Mouse (Mus musculus) CH12.LX (cell line): ENCODE data around the gene Crbn. TPM values are rescaled to one million over a fixed set of nuclear protein-coding genes. Genes with fewer than 3 reads are reported as not detected.
A peak's percentile ranks its signal among the peaks of the same experiment; 100 is the strongest.

Experiments used
- DNase-seq: peaks from one replicate; pipeline ENCODE4 v3.0.0-alpha.2; 2013; ENCODE audit errors: extremely low read depth
- H3K27ac ChIP-seq: 2 replicates; pipeline ENCODE4 v1.5.1; 2012; ENCODE audit warnings: low read depth, mild to moderate bottlenecking, control low read depth, moderate library complexity; ENCODE audit not compliant: insufficient read depth
- H3K27me3 ChIP-seq: replicated peaks from 2 replicates; pipeline ENCODE3; 2012; ENCODE audit warnings: inconsistent platforms
- H3K36me3 ChIP-seq, 2 experiments: replicated peaks in 1 of 2; 2 replicates each; pipeline versions ENCODE3 to v1.6.1; 2012; ENCODE audit warnings: inconsistent platforms in 1 of 2, low read length in 1 of 2, mild to moderate bottlenecking in 1 of 2, mixed read lengths in 1 of 2, moderate library complexity in 1 of 2; ENCODE audit not compliant: control insufficient read depth in 1 of 2, insufficient read depth in 1 of 2
- H3K4me1 ChIP-seq, 2 experiments: 2 replicates each; pipeline ENCODE4 v1.6.1; 2012; ENCODE audit warnings: inconsistent platforms in 1 of 2, moderate library complexity in 1 of 2; ENCODE audit not compliant: insufficient read depth in 2 of 2, control insufficient read depth in 1 of 2
- H3K4me2 ChIP-seq: 2 replicates; pipeline ENCODE4 v1.6.1; 2012; ENCODE audit warnings: low read depth, mild to moderate bottlenecking, control low read depth; ENCODE audit not compliant: poor library complexity, insufficient read depth, severe bottlenecking
- H3K4me3 ChIP-seq, 3 experiments: fragments of 150-350 bp in 1 of 3; sonication (generic) in 1 of 3; replicated peaks in 1 of 3; 2 replicates each; pipeline versions ENCODE3 to v1.5.1; 2011 to 2012; ENCODE audit warnings: low read depth in 2 of 3, low read length in 2 of 3, mild to moderate bottlenecking in 2 of 3, moderate library complexity in 2 of 3, control low read depth in 1 of 3, improper control_type of control experiment in 1 of 3, inconsistent platforms in 1 of 3, mixed read lengths in 1 of 3; ENCODE audit not compliant: poor library complexity in 1 of 3
- H3K79me2 ChIP-seq: replicated peaks from 2 replicates; pipeline ENCODE4 v1.6.1; 2012; ENCODE audit warnings: mild to moderate bottlenecking, moderate library complexity; ENCODE audit not compliant: control insufficient read depth, poor library complexity, insufficient read depth, severe bottlenecking; ENCODE audit errors: extremely low read depth
- H3K9ac ChIP-seq: 2 replicates; pipeline ENCODE4 v1.6.1; 2012; ENCODE audit warnings: low read depth, mild to moderate bottlenecking, control low read depth, moderate library complexity; ENCODE audit not compliant: insufficient read depth
- H3K9me3 ChIP-seq: replicated peaks from 2 replicates; pipeline ENCODE3; 2012; ENCODE audit warnings: low read length, inconsistent platforms, mixed read lengths
- BHLHE40 ChIP-seq: IDR thresholded peaks from 2 replicates; pipeline ENCODE4 v1.6.1; 2011; ENCODE audit warnings: mild to moderate bottlenecking, low read depth, low read length, improper control_type of control experiment
- CHD1 ChIP-seq: IDR thresholded peaks from 2 replicates; pipeline ENCODE4 v1.6.1; 2012; ENCODE audit warnings: low read depth, low read length, improper control_type of control experiment, inconsistent platforms
- CHD2 ChIP-seq: IDR thresholded peaks from 2 replicates; pipeline ENCODE4 v1.6.1; 2011; ENCODE audit warnings: low read length, improper control_type of control experiment
- CTCF ChIP-seq, 2 experiments: IDR thresholded peaks in 1 of 2; conservative IDR thresholded peaks in 1 of 2; 2 replicates each; pipeline ENCODE4 v1.5.1; 2011 to 2012; ENCODE audit warnings: low read depth in 2 of 2, low read length in 2 of 2, improper control_type of control experiment in 1 of 2, inconsistent platforms in 1 of 2, mild to moderate bottlenecking in 1 of 2, moderate library complexity in 1 of 2
- E2F4 ChIP-seq: IDR thresholded peaks from 2 replicates; pipeline ENCODE4 v1.6.1; 2011; ENCODE audit warnings: low read depth, low read length, improper control_type of control experiment; ENCODE audit not compliant: insufficient replicate concordance
- ELF1 ChIP-seq: IDR thresholded peaks from 2 replicates; pipeline ENCODE4 v1.6.1; 2014; ENCODE audit warnings: low read depth, mild to moderate bottlenecking, inconsistent platforms, low read length, improper control_type of control experiment
- EP300 ChIP-seq: IDR thresholded peaks from 2 replicates; pipeline ENCODE4 v1.6.1; 2011; ENCODE audit warnings: low read length, improper control_type of control experiment
- ETS1 ChIP-seq: conservative IDR thresholded peaks from 2 replicates; pipeline ENCODE4 v1.6.1; 2012; ENCODE audit warnings: low read depth, mild to moderate bottlenecking, inconsistent platforms, low read length, improper control_type of control experiment, moderate library complexity
- GABPA ChIP-seq: IDR thresholded peaks from 2 replicates; pipeline ENCODE4 v1.6.1; 2012; ENCODE audit warnings: low read depth, low read length, improper control_type of control experiment, inconsistent platforms; ENCODE audit not compliant: insufficient replicate concordance
- HCFC1 ChIP-seq: IDR thresholded peaks from 2 replicates; pipeline ENCODE4 v1.6.1; 2012; ENCODE audit warnings: low read depth, mild to moderate bottlenecking, inconsistent platforms, low read length, improper control_type of control experiment
- IRF4 ChIP-seq: IDR thresholded peaks from 2 replicates; pipeline ENCODE4 v1.6.1; 2014; ENCODE audit warnings: low read depth, mild to moderate bottlenecking, inconsistent platforms, low read length, improper control_type of control experiment
- JUN ChIP-seq: IDR thresholded peaks from 2 replicates; pipeline ENCODE4 v1.6.1; 2011; ENCODE audit warnings: low read depth, mild to moderate bottlenecking, low read length, improper control_type of control experiment, moderate library complexity; ENCODE audit not compliant: insufficient read depth
- JUND ChIP-seq: conservative IDR thresholded peaks from 2 replicates; pipeline ENCODE4 v1.6.1; 2011; ENCODE audit warnings: low read depth, low read length, improper control_type of control experiment
- KAT2A ChIP-seq: IDR thresholded peaks from 2 replicates; pipeline ENCODE4 v1.6.1; 2012; ENCODE audit warnings: low read length, improper control_type of control experiment, inconsistent platforms; ENCODE audit not compliant: insufficient replicate concordance
- MAFK ChIP-seq: IDR thresholded peaks from 2 replicates; pipeline ENCODE4 v1.6.1; 2011; ENCODE audit warnings: low read length, improper control_type of control experiment; ENCODE audit not compliant: insufficient replicate concordance
- MAX ChIP-seq: IDR thresholded peaks from 2 replicates; pipeline ENCODE4 v1.6.1; 2011; ENCODE audit warnings: low read length, improper control_type of control experiment
- MAZ ChIP-seq: IDR thresholded peaks from 2 replicates; pipeline ENCODE4 v1.6.1; 2012; ENCODE audit warnings: low read depth, mild to moderate bottlenecking, inconsistent platforms, low read length, improper control_type of control experiment, moderate library complexity
- MEF2A ChIP-seq: IDR thresholded peaks from 2 replicates; pipeline ENCODE4 v1.6.1; 2014; ENCODE audit warnings: low read depth, mild to moderate bottlenecking, inconsistent platforms, low read length, improper control_type of control experiment, borderline replicate concordance
- MXI1 ChIP-seq: IDR thresholded peaks from 2 replicates; pipeline ENCODE4 v1.6.1; 2011; ENCODE audit warnings: mild to moderate bottlenecking, low read depth, low read length, improper control_type of control experiment
- MYC ChIP-seq: IDR thresholded peaks from 2 replicates; pipeline ENCODE4 v1.6.1; 2011; ENCODE audit warnings: low read depth, mild to moderate bottlenecking, improper control_type of control experiment, low read length
- NELFE ChIP-seq: IDR thresholded peaks from 2 replicates; pipeline ENCODE4 v1.6.1; 2011; ENCODE audit warnings: low read depth, low read length, improper control_type of control experiment
- NRF1 ChIP-seq: IDR thresholded peaks from 2 replicates; pipeline ENCODE4 v1.6.1; 2014; ENCODE audit warnings: low read depth, mild to moderate bottlenecking, inconsistent platforms, low read length, improper control_type of control experiment, moderate library complexity
- PAX5 ChIP-seq: IDR thresholded peaks from 2 replicates; pipeline ENCODE4 v1.6.1; 2012; ENCODE audit warnings: low read length, inconsistent platforms, mixed read lengths
- POLR2A ChIP-seq: IDR thresholded peaks from 2 replicates; pipeline ENCODE4 v1.6.1; 2011; ENCODE audit warnings: low read depth, mild to moderate bottlenecking, improper control_type of control experiment, low read length
- POLR2AphosphoS2 ChIP-seq: IDR thresholded peaks from 2 replicates; pipeline ENCODE4 v1.6.1; 2011; ENCODE audit warnings: low read depth, low read length, improper control_type of control experiment
- RAD21 ChIP-seq: IDR thresholded peaks from 2 replicates; pipeline ENCODE4 v1.6.1; 2011; ENCODE audit warnings: low read depth, mild to moderate bottlenecking, low read length, improper control_type of control experiment, moderate library complexity
- RCOR1 ChIP-seq: conservative IDR thresholded peaks from 2 replicates; pipeline ENCODE4 v1.6.1; 2012; ENCODE audit warnings: low read depth, mild to moderate bottlenecking, inconsistent platforms, low read length, improper control_type of control experiment
- SIN3A ChIP-seq: IDR thresholded peaks from 2 replicates; pipeline ENCODE4 v1.6.1; 2012; ENCODE audit warnings: low read length, improper control_type of control experiment, inconsistent platforms
- SMC3 ChIP-seq: IDR thresholded peaks from 2 replicates; pipeline ENCODE4 v1.6.1; 2011; ENCODE audit warnings: low read depth, low read length, improper control_type of control experiment
- TBP ChIP-seq: conservative IDR thresholded peaks from 2 replicates; pipeline ENCODE4 v1.6.1; 2011; ENCODE audit warnings: low read depth, low read length, improper control_type of control experiment
- TCF12 ChIP-seq: IDR thresholded peaks from 2 replicates; pipeline ENCODE4 v1.6.1; 2014; ENCODE audit warnings: low read depth, mild to moderate bottlenecking, inconsistent platforms, low read length, improper control_type of control experiment
- UBTF ChIP-seq: IDR thresholded peaks from 2 replicates; pipeline ENCODE4 v1.6.1; 2012; ENCODE audit warnings: low read depth, mild to moderate bottlenecking, inconsistent platforms, low read length, improper control_type of control experiment, moderate library complexity
- USF1 ChIP-seq: IDR thresholded peaks from 2 replicates; pipeline ENCODE4 v1.6.1; 2014; ENCODE audit warnings: low read depth, mild to moderate bottlenecking, inconsistent platforms, low read length, improper control_type of control experiment
- USF2 ChIP-seq: conservative IDR thresholded peaks from 2 replicates; pipeline ENCODE4 v1.6.1; 2011; ENCODE audit warnings: low read depth, low read length, improper control_type of control experiment
- ZC3H11A ChIP-seq: IDR thresholded peaks from 2 replicates; pipeline ENCODE4 v1.6.1; 2012; ENCODE audit warnings: low read depth, mild to moderate bottlenecking, inconsistent platforms, low read length, improper control_type of control experiment
- ZKSCAN1 ChIP-seq: IDR thresholded peaks from 2 replicates; pipeline ENCODE4 v1.6.1; 2012; ENCODE audit warnings: low read depth, inconsistent platforms, low read length, improper control_type of control experiment, borderline replicate concordance
- ZMIZ1 ChIP-seq: IDR thresholded peaks from 2 replicates; pipeline ENCODE4 v1.6.1; 2012; ENCODE audit warnings: low read depth, mild to moderate bottlenecking, inconsistent platforms, low read length, improper control_type of control experiment
- ZNF384 ChIP-seq: IDR thresholded peaks from 2 replicates; pipeline ENCODE4 v1.6.1; 2012; ENCODE audit warnings: low read depth, low read length, improper control_type of control experiment, inconsistent platforms
- dilution Hi-C: fragments of 300-500 bp; cut with MboI; formaldehyde crosslinking; loops from 2 replicates; pipeline ENCODE4 v1.14.3; 2020; ENCODE audit warnings: low sequenced_read_pairs; ENCODE audit not compliant: extremely low pct_unique_long_range_greater_than_20kb, extremely low pct_ligation_motif_present
- in situ Hi-C: fragments of 300-500 bp; cut with MboI; formaldehyde crosslinking; loops from 3 replicates; pipeline ENCODE4 v1.14.3; 2019; ENCODE audit warnings: low sequenced_read_pairs, low pct_ligation_motif_present, low pct_unique_long_range_greater_than_20kb, mixed read lengths
- polyA plus RNA-seq: library from polyadenylated mRNA; unstranded; fragments of >175 nt; gene quantifications from 2 replicates; pipeline ENCODE4 v1.2.1, GENCODE M21; 2012; ENCODE audit warnings: low read depth; ENCODE audit not compliant: insufficient read length
- total RNA-seq, 2 experiments: library from RNA; depleted of rRNA; stranded (reverse); fragments of 300-350 nt in 1 of 2; fragments of >200 nt in 1 of 2; gene quantifications; 2 replicates each; pipeline ENCODE4 v1.2.3; 2012 to 2014

Crbn gene
- total and polyA plus RNA-seq, 3 experiments: 29.2 to 60.1 (median 30.8) TPM

DNA sequence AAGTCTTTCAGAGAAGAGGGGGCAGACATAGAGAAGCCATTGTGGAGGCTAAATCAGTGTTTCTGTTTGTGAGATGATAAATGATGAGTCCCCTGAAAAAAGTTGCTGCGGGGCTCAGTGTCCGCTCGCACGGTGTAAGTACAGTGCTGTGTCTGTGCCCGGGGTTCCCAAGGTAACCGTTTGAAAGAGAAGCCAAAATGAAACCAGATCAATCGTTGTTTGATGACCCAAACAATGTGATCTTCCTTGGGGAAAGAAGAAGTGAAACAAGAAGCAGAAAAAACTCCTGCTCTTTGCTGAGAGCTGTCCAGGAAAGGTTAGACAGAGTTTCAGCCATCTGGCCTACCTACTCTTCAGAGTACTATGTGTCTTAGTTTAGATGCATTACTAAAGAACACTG, 49.6 kb downstream of the Crbn start:
- TF ChIP-seq BHLHE40 (peak; percentile 64), MAZ (peak; percentile 18; the same call in 1 of the 2 replicates), RCOR1 (no peak; the same call in 1 of the 2 replicates), MAX (no peak), ZNF384 (peak; percentile 93), GABPA (no peak), CHD2 (peak; percentile 62), MAFK (0 out of 2 replicates have a peak, but pooled peaks have one; percentile 40), UBTF (no peak), SMC3 (no peak), MXI1 (0 out of 2 replicates have a peak, but pooled peaks have one; percentile 57), CTCF (conservative IDR thresholded peaks at IDR 0.05 in 1 of 2, IDR thresholded peaks at IDR 0.05 in 1 of 2; ENCODE audit: low read depth in 2 of 2, low read length in 2 of 2) (no peak), JUN (no peak; the same call in 1 of the 2 replicates), ZKSCAN1 (no peak), USF2 (no peak), NELFE (0 out of 2 replicates have a peak, but pooled peaks have one; percentile 8), KAT2A (no peak), MEF2A (peak; percentile 77; the same call in 1 of the 2 replicates), PAX5 (no peak), NRF1 (no peak), ELF1 (no peak), MYC (peak; percentile 88), EP300 (peak; percentile 97), JUND (0 out of 2 replicates have a peak, but pooled peaks have one; percentile 62), TCF12 (peak; percentile 87), HCFC1 (peak; percentile 21; the same call in 1 of the 2 replicates), POLR2AphosphoS2 (no peak), ZC3H11A (no peak), USF1 (no peak), SIN3A (peak; percentile 79; the same call in 1 of the 2 replicates), IRF4 (peak; percentile 97), POLR2A (peak; percentile 38; the same call in 1 of the 2 replicates), ZMIZ1 (peak; percentile 16; the same call in 1 of the 2 replicates), TBP (peak; percentile 70; the same call in 1 of the 2 replicates), CHD1 (no peak), E2F4 (no peak), RAD21 (no peak; the same call in 1 of the 2 replicates), ETS1 (peak; percentile 93)
- H3K4me2 ChIP-seq: peak overlapping the region; percentile 86
- H3K27ac ChIP-seq: peak overlapping the region; percentile 86
- H3K4me3 ChIP-seq: peak overlapping the region; percentile 26 to 34 (median 31)
- dilution Hi-C loops: no loop called here
- H3K27me3 ChIP-seq: no peaks in the 10 kb centered on the region
- H3K36me3 ChIP-seq: no peaks in the 10 kb centered on the region
- H3K9ac ChIP-seq: peak overlapping the region; percentile 65
- peaks cover 2 to 19% of the 10 kb centered on the region in 2 experiments; a peak in 2 of 4 replicates for H3K4me1 ChIP-seq
- peaks cover 13% of the 10 kb centered on the region for H3K79me2 ChIP-seq
- H3K9me3 ChIP-seq: no peaks in the 10 kb centered on the region
- in situ Hi-C loops: no loop called here
- peak; percentile 84 for DNase-seq
